Mouse (Mus musculus) gastrocnemius, postnatal 25 days (tissue): ENCODE data around the gene Arl2. TPM values are rescaled to one million over a fixed set of nuclear protein-coding genes. Genes with fewer than 3 reads are reported as not detected.

Experiments
- DNase-seq: peaks from one replicate; pipeline ENCODE4 v3.0.0; 2022
- total RNA-seq, 2 experiments: library from RNA; stranded (reverse); gene quantifications; 1 replicate in 1 of 2; 2 replicates in 1 of 2; pipeline ENCODE4 v1.2.3; 2021

The Arl2 gene
- total RNA-seq, 2 experiments from 2014 or later: 53.8 to 59.2 TPM

DNA sequence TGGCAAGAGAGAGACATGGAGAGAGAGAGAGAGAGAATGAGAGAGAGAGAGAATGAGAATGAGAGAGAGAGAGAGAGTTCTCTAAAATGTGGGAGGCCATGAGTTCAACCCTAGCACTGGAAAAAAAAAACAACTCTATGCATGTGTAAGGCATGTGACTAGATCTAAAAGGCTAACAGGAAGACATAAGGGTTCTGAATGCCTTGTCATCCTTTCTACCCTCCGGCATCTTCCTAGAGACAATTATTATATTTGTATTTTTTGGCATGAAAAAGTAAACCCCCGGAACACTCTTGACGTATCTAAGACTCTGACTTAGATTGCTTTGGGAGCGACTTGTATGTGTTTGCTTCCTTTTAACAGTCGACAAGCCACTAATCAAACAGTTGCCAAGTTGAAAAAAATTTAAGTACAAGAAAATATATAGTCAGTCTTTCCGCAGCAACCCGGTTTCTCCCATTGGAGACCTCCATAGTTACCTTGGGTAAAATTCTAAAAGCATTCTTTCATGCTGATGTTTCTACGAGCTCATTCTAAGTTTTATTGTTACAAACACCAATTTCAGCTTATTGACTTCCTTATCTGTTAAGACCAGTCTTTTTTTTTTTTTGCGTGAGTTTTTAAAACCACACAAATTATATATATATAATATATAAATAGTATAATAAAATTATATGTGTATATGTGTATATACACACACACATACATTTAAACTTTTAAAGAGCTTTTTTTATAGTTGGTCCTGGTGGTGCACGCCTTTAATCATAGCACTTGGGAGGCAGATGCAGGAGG is 14.4 kb downstream of the Arl2 start:
- no peak for DNase-seq

DNA sequence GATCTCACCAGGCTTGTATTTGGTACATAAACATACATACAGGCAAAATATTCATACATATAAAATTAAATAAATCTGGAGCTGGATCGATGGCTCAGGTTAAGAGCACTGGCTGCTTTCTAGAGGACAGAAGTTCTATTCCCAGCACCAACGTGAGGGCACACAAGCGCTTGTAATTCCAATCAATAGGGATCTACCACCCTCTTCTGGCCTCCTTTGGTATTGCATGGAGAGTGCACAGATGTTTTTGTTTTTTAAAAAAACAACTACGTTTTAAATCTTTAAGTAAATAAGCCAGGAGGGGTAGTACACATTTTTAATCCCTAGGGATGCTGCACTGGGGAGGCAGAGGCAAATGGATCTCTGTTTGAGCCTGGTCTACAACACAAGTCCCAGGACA is 15.1 kb downstream of the Arl2 start:
- DNase-seq: no peak

DNA sequence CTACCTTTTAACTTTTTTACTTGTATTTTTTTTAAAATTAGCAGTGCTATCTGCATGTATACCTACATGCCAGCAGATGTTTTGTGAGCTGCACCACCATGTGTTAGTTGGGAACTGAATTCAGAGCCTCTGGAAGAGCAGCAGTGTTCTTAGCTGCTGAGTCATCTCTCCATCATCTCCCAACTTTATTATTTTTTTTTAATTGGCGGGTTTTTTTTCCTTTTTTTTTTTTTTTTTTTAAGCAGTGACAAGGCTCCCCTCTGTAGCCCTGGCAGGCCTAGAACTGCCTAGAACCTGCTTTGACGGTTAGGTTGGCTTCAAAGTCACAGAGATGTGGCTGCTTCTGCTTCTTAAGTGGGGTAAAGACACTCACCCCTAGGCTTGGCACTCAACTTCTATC is 16.4 kb downstream of the Arl2 start:
- DNase-seq: no peak

DNA sequence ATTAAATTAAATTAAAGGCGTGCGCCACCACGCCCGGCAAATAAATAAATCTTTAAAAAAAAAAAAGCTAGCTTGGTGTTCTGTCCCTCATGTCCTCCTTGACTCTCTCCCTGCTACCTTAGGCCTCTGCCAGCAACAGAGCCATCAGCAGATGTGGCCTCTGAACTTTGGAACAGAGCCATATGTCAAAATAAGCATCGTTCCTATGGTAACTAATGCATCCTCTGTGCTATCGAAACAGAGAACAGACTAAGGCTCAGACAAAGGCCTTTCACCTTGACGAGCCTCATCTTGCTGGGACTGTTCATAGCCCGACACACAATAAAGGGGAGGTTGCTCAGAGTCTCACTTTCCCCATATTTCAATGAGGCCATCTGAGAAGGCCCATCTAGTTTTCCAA is 18.0 kb downstream of the Arl2 start:
- DNase-seq: no peak

DNA sequence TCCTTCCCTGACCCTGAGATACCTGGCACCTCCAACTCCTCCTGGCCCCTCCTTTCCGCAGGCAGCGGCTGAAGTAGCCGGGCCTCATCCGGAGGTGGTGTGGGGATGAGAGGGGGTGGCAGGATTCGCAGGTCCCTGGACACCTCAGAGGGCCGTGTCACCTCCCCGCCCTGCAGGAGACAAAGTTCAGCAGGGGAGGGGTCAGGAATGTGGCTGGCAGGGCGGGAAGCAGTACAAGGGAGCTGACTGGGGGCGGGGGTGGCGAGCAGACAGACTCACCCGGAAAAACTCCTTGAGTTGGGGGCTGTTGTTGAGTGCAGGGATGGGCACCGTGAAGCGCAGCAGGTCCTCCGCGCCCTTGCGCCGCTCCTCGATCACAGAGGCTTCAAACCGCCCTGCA is 19.6 kb downstream of the Arl2 start:
- DNase-seq: no peak

DNA sequence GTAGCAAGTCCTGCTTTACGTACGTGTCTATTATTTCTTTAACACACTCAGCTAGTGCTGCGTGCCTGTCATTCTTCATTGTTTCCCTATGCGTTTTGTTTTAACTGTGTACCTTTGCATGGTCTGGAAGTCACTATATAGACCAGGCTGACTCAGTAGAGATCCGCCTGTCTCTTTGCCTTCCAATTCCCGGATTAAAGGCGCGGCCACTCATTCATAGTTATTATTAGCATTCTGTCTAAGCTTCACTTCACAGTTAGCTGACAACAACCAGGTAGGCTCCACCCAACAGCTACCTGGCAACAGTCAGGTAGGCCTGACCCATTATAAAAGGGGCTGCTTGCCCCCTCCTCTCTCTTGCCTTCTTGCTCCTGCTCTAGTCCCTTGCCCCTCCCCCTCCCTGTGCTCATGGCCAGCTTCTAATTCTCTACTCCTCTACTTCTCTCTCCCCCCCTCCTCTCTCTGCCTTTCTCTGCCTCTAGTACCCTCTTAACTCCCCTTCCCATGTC is 22.6 kb downstream of the Arl2 start:
- DNase-seq: no peak

DNA sequence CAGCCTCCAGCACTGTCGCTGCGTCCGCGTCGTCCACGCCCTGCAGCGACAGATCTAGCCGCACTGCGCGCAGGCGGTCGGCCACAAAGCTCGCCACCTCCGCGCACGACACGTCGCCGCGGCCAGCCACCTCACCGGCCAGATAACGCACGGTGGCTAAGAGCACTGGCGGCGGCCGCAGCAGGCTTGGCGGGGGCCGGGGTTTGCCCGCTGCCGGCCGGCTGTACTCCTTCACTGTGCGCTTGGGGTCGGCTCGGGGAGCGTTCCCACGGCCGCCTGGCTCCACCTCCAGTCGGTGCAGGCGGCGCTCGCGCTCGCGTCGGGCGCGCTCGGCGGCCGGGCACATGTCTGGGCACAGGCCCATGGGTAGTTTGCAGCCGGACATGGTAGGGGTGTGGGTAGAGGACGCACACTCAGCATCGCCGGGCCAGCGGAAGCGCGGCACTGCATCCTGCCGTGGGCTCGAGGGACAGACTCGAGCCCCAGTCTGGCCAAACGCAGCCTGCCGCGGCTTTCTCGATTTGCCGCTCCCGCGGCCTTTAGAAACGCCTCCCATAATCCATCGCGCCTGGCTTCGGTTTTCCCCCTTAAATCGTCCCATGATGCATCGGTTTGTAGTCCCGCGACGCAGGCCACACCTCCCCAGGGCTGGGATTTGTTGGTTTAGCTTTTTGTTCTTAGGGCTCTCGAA is 23.2 kb downstream of the Arl2 start, which contains the start of gene Sac3d1:
Gene Sac3d1 (minus strand): TSS at position 665 of the 691 bp plus-strand sequence.
- DNase-seq: peak; percentile 84

DNA sequence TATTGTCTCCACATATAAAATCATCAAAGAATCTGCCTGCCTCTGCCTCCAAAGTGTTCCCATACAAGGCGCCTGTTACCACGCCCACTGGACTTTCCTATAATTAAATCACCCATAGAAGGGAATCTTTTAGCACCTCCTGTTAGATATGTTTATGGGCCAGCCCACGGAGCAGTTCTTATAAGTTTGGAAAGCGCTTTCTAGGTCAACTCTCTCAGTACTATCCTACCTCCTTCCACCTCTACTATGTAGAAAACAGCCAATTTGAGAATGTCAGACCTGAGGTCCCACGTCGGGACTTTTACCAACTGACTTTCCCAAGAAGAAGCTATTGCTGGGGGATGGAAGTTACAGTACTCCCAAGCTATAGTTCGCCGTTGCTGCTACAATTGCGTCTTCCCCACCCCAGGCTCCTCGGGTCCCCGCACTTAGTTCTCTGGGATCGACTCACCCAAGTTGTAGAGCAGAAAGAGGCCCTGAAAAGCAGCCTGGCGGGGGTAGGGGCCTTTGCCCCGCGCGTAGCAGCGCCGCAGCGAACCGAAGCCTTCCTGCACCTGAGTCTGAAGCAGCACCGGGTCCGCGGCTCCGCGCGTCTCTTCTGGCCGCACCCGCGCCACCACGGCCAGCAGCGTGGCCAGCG is 23.9 kb downstream of the Arl2 start:
- no peak for DNase-seq

DNA sequence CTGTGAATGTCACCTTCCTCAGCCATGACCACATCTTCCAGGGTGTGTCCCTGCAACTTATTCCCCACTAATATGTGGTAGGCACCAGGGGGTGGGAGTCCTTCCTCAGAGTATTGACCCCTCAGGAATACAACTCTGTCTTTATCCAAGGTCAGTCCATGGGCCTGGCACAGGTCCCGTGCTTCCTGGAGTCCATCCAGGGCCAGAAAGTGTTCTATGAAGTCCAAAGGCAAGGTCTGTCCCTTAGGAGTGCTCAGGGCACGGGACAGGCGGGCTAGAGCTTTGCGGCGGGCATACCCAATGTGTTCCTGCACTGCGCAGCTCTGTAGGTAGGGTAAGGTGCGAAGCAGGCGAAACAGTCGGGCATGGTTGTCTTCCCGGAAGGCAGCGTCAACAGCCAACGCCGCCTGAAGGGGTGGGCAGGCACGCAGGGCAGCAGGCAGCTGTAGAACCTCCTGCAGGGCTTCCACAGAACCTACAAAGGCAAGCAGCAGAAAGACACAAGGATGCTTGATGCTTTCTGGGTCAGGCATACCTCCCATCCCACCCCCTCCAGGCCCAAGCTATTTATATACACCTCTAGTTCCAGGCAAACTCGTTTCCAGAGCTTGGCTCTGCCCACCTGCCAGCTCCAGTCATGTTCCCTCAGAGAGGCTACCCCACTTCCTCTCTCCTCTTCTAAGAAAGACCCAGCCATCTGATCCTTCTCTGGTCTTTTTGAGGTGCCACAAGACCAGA is 25.1 kb downstream of the Arl2 start:
- no peak for DNase-seq

DNA sequence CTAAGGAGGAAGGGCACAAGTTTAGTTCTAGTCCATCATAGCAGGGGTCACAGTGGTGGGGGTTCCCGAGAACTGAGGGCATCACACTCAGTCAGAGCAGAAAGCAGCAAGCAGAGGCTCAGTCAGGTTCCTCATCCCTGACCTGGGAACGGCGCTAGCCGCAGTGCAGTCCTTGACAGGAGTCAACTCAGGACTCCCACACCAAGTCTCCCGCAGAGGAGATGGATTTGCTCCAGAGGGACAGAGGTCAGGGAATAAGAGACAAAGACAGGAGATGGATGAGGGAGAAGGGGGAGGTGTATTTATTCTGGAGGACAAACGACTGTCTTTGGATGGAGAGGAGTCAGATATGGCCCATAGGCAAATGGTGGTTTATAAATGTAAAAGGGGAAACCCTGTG is 28.2 kb downstream of the Arl2 start:
- DNase-seq: no peak

DNA sequence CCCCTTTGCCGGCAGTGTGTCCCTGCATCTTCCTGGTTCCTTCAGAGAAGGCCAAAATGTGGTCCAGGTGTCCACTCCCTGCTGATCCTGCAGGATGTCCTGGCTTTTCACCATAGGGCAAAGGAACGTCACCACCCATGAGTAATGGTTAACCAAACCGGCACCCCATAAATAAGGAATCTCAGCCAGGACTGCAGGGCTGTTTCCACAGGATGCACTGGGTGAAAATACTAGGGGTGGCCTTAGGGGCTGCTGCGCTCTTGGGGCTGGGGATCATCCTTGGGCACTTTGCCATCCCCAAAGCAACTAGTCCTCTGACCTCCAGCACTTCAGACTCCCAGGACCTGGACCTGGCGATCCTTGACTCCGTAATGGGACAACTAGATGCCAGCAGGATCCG is 35.8 kb downstream of the Arl2 start, which contains the start of gene Naaladl1:
Gene Naaladl1 (plus strand): TSS at position 197 of the 400 bp plus-strand sequence.
- no peak for DNase-seq

DNA sequence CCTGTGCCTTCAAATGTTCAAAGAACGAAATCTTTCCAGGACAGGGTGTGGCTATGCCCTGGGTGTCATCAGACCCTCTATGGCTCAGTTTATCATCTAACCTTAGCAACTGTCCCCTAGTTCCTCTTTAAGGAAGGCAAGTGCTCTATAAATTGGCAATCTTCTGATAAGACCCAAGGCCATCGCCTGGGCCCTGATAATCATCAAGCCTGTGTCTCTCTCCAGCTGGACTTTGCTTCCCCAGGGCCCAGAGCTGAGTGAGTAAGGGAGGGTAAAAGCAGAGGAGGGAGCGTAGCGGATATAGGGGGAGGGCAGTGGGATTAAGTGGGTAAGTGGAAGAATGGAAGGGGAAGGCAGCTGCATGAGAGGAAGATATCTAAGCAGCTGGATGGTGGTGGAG is 36.9 kb downstream of the Arl2 start:
- DNase-seq: no peak

DNA sequence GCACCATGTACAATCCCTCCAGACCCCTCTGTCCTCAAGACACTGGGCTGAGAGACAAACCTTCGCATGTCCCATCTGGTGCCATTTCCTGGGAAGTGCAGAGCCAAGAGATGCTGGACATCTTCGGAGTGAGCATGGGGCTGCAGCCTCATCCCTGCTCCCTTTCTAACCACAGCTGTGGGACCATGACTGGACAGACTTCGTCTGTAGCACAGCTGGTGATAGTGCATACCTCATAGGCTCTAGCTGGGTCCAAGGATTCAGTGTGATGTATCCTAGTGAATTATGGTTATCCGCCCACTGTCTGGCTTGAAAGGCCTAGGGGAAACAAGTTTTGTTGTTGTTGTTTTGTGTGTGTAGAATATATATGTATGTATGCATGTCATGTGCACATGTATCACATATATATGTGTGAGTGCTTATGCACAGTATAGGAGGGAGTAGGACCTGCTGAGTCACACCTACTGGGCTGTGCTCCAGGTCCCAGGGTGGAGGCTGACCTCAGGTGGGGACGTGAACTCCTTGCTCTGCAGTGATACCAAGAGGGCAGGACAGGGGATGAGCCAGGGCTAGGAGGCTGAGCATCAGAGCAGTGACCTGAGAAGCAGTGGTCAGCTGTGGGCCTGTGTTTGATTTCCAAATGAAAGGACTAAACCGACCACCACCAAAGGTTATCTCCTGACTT is 39.0 kb downstream of the Arl2 start:
- DNase-seq: no peak

DNA sequence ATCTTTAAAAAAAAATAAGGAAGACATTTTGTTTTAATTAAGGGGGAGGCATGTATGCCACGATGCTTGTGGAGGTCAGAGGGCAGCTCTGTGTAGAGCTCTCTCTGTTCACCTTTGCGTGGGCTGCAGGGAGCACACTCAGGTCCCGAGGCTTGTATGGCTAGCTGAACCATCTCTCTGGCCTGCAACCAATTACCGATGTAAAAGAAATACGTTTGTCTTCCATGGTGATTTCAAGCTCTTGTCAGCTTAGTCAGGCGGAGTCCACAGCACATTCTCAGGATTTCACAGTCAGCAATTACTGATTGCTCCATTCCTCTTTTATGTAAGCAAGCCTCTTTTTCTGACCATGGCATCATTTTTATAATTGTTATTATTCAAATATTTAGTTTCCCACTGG is 40.2 kb downstream of the Arl2 start:
- DNase-seq: no peak

DNA sequence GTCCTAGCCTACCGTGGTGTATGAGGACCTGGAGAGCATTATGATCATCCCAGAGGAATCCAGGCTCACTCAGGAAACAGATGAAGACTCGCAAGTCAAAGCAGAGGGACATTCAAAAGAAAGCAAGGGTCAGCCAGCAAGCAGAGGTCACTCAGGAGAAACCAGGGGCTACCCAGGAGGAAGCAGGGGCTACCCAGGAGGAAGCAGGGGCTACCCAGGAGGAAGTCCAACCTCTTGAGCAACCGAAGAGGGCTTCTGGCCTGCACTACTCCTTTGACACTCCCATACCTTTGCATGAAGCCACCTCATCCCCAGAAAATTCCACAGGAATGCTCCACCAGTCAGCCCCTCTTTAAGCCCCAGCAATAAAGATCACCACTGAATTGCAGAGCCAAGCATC is 43.5 kb downstream of the Arl2 start:
- DNase-seq: no peak

DNA sequence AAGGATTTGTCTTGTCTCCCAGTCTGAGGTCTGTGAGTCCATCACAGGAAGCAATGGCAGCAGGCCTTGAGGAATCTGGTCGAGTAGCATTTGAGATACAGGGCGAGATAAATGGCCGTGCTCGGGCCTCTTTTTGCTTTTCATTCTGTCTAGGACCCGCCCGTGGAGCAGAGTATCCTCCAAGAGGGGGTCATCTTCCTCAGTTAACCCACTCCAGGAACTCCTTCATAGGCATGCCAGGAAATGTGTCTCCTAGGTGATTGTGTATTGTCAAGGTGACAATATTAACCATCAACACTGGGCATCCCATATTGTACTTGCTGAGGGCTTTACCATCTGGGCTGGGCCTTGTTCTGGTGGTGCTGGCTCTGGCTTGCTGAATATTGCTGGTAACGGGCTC is 47.2 kb downstream of the Arl2 start, which contains the start of gene AC131692.1:
Gene AC131692.1 (plus strand): TSS at position 301 of the 400 bp plus-strand sequence.
- DNase-seq: no peak

DNA sequence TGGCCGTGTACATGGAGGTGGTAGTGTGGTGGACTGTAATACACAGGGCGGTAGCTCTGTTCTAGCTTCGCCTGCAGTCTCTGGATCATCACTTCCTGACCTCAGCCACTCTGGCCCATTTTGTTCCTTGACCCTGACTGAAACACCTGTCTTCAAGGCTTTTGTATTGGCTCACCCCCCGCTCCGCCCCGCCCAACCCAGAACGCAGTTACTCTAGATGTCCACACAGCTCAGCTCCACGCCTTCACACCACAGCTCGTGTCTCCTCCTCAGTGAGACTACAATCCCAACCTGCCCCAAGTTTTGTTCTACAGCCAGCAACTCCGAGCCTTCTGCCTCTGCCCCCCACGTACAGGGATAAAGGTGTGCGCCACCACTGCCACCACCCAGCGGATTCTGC is 52.5 kb downstream of the Arl2 start:
- no peak for DNase-seq

DNA sequence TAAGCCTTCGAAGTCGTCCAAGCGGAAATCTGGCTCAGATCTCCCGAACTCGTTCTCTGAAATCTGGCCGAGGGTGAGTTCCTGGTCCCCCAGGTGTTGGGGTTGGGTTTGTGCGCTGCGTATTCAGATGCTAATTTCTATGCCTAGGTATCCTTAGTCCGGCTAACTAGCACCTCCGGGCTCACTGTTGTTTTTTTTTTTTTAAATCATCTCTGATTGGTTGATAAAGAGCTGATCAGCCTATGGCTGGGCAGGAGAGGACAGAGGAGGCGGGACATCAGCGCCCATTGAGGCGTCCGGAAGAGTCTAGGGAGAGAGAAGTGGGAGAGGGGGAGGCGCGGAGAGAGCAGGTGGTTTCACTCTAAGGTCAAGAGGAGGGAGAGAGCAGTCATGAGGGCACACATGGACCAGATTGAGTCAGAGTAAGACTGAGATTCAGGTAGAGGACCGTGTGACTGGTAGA is 55.9 kb downstream of the Arl2 start:
- DNase-seq: peak; percentile 30

DNA sequence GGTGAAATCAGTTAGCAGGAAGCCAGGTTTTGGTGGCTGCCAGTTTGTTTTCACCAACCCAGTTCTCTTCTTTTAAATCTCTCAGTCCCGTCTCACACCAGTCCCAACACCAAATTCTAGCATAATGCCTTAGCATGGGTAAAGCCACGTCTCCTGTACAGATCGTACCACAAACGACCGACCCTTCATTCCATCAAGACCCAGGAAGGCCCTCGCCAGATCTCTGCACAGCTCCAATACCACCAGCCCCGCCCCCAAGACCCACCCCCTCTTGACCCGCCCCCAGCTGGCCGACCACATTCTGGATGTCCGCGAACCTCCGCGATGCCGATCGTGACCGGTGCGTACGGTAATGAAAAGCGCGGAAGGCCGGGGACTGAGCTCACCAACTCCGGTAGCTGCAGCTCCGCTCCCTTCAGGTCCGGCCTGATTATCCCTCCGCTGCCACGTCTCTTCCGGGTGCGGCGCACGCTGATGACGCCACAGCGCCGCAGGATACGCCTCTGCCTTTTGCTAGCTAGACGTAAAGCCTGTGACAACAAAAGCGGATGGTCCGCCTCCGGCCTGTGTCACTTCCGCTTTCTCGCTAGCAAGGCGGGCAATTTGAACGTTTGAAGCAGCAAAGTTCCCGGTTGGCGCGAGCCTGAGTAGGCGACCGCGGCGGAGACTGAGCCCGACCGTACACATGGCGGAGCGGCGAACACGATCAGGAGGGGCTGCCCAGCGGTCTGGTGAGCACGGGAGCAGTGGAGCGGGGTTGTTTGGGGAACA is 56.7 kb downstream of the Arl2 start, which contains the start of the genes Zfpl1 and Cdca5:
Gene Zfpl1 (minus strand): TSS at position 479 of the 771 bp plus-strand sequence.
Gene Cdca5 (plus strand): TSS at position 506 of the 771 bp plus-strand sequence.
- DNase-seq: peak; percentile 95
